Mouse (Mus musculus): ENCODE measurements around the gene Btbd6. TPM values are rescaled to one million over a fixed set of nuclear protein-coding genes. Genes with fewer than 3 reads are reported as not detected.

Gene Btbd6
- polyA plus RNA-seq, 1 experiment from 2014 or later = 10.1 TPM

GRCm38 (mm10) chr12:112999569-113000293 lies 23.4 kb downstream of the Btbd6 start:
- peak overlapping the region; percentile 91 for H3K4me3 ChIP-seq
- no peak for ATAC-seq
- H3K36me3 ChIP-seq = peaks cover 31% of the 10 kb centered on the region
- peak overlapping the region; percentile 92 for H3K4me2 ChIP-seq
- under 1% methylated on average over 55 of the region's 56 CpGs for WGBS (ENCODE audit: insufficient replicate concordance)
- peak overlapping the region; percentile 98 for H3K27ac ChIP-seq
- H3K4me1 ChIP-seq = peaks cover 41% of the 10 kb centered on the region
- H3K9ac ChIP-seq = peak overlapping the region; percentile 94
- 0 out of 2 replicates have a peak, but pooled peaks cover 7% of the 10 kb centered on the region for H3K27me3 ChIP-seq (replicated peaks)
- no peaks in the 10 kb centered on the region; the same call in 1 of the 2 replicates for H3K9me3 ChIP-seq (replicated peaks)

DNA sequence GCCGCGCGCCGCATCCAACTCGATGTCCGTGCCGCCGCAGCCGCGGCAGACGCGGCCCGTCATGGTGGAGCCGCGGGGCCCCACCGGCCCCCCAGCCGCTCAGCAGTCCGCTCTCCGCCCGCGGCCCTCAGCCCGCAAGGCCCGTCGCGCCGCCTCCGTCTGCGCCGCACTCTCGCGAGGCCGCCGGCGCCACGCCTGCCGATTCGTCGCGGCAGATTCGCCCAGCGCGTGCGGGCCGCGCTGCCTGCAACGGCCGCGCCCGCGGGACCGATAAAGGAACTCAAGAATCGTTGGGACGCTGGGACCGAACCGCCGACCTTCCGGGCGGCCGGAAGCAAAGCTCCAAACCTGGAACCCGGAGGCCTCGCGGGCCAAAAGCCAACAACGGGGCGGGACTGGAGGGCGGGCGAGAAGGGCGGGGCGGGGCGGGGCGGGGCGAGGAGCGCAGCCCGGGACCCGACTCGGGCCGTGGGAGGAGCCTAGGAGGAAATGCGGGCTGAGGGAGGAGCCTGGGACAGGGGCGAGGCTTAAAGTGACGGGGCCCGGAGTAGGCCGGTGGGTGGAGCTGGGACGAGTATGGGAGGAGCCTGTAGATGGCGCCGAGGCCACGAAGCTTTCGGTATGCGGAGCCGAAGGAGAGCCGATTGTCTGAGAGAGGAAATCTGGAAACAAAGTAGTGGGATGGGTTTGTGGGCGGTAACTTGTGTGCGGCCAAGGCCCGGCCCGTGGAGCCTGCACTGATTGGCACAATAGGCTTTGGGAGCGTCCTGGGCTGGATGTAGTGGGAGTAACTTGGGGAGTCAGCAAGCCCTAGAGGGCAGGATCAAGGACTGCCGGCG lies 24.2 kb downstream of the Btbd6 start, which contains the start of gene Brf1:
Gene Brf1, minus strand, starts transcription at position 411 of the 839 bp plus-strand sequence.
- under 1% methylated on average over 96 of the region's 96 CpGs for WGBS (ENCODE audit: insufficient replicate concordance)
- peaks cover 41% of the 10 kb centered on the region for H3K4me1 ChIP-seq
- H3K4me3 ChIP-seq = peak within 1 kb of the TSS; percentile 91
- H3K36me3 ChIP-seq = peaks cover 25% of the 10 kb centered on the region
- H3K27ac ChIP-seq = peak within 1 kb of the TSS; percentile 98
- no peaks in the 10 kb centered on the region; the same call in 1 of the 2 replicates for H3K9me3 ChIP-seq (replicated peaks)
- peak within 1 kb of the TSS; percentile 94 for H3K9ac ChIP-seq
- ATAC-seq = peak; percentile 96
- 0 out of 2 replicates have a peak, but pooled peaks cover 7% of the 10 kb centered on the region for H3K27me3 ChIP-seq (replicated peaks)
- peak within 1 kb of the TSS; percentile 92 for H3K4me2 ChIP-seq

DNA sequence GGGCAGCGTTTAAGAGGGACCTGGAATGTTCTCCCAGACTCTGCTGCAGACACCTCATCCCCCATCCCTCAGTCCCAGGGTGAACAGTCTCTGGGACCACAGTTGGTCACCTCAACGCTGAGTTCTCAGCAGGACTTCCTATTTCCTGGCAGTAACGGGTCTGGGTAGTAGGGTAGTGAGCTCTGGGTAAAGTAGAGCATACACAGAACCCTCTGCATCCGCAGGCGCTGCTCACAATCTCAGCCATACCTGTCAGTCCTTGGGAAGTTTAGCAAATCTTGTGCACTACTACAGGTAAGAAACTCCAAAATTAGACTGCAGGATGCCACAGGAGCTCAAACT lies 24.8 kb downstream of the Btbd6 start:
- Histone ChIP-seq H3K4me2 (peak overlapping the region; percentile 92), H3K36me3 (peaks cover 19% of the 10 kb centered on the region), H3K4me3 (peak overlapping the region; percentile 91), H3K4me1 (peaks cover 41% of the 10 kb centered on the region), H3K9me3 (replicated peaks) (no peaks in the 10 kb centered on the region), H3K27me3 (replicated peaks) (0 out of 2 replicates have a peak, but pooled peaks cover 7% of the 10 kb centered on the region), H3K27ac (peak overlapping the region; percentile 98), H3K9ac (peak overlapping the region; percentile 94)
- WGBS (ENCODE audit: insufficient replicate concordance) = 5% methylated on average over 5 of the region's 5 CpGs
- peak; percentile 23; the same call in 1 of the 2 replicates for ATAC-seq

GRCm38 (mm10) chr12:113002667-113003066 lies 26.4 kb downstream of the Btbd6 start:
- Histone ChIP-seq H3K4me3 (no peak overlapping the region), H3K4me1 (peaks cover 30% of the 10 kb centered on the region), H3K27ac (no peak overlapping the region), H3K36me3 (peaks cover 4% of the 10 kb centered on the region; the same call in 1 of the 2 replicates), H3K4me2 (no peak overlapping the region), H3K27me3 (replicated peaks) (0 out of 2 replicates have a peak, but pooled peaks cover 11% of the 10 kb centered on the region), H3K9ac (no peak overlapping the region), H3K9me3 (replicated peaks) (no peaks in the 10 kb centered on the region)
- ATAC-seq = no peak
- 26% methylated on average over 2 of the region's 2 CpGs for WGBS (ENCODE audit: insufficient replicate concordance)

GRCm38 (mm10) chr12:113004011-113004410 lies 27.7 kb downstream of the Btbd6 start:
- WGBS (ENCODE audit: insufficient replicate concordance) = 77% methylated on average over 8 of the region's 8 CpGs
- Histone ChIP-seq H3K27me3 (replicated peaks) (0 out of 2 replicates have a peak, but pooled peaks cover 17% of the 10 kb centered on the region), H3K27ac (no peak overlapping the region), H3K9me3 (replicated peaks) (no peaks in the 10 kb centered on the region), H3K36me3 (no peaks in the 10 kb centered on the region), H3K4me2 (no peak overlapping the region), H3K4me1 (peaks cover 17% of the 10 kb centered on the region), H3K9ac (no peak overlapping the region), H3K4me3 (no peak overlapping the region)
- no peak for ATAC-seq

- Histone ChIP-seq H3K4me2 (no peak overlapping the region), H3K9ac (no peak overlapping the region), H3K9me3 (replicated peaks) (no peaks in the 10 kb centered on the region), H3K36me3 (no peaks in the 10 kb centered on the region), H3K27ac (no peak overlapping the region), H3K4me1 (peaks cover 12% of the 10 kb centered on the region), H3K27me3 (replicated peaks) (0 out of 2 replicates have a peak, but pooled peaks cover 17% of the 10 kb centered on the region), H3K4me3 (no peak overlapping the region)
- WGBS (ENCODE audit: insufficient replicate concordance) = 31% methylated on average over 4 of the region's 4 CpGs
- no peak for ATAC-seq
Observed at GRCm38 (mm10) chr12:113004993-113005392, 28.7 kb downstream of the Btbd6 start.

DNA sequence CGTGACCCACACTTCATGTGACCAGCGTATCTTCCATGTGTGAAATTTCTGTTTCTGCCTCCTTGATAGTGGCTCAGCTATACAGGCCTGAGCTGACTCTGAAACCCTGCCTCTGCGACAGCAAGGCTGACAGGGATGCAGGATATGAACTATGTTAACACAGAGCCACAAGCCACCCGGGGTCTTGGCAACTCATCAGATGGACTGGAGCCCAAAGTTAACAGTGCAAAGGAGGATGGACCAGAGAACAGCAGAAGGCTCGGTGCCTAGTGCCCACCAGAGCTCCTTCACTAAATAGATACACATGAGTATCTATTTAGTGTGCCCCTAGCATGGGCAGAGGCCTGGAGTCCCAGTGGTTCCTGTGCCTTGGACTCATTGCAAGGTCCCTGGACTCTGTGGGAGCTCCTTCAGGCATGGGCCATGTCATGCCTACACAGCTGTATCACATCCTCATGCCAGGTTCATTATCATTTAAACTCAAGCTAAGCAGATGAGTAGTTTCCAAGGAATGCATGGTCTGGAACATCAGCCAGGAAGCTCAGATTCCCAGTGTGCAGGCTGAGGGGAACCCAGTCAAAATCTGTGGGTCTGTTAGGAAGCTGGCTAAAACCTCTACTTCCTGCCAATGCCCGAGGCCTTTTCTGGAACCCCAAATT lies 35.5 kb downstream of the Btbd6 start:
- no peaks in the 10 kb centered on the region for H3K36me3 ChIP-seq
- no peak for ATAC-seq
- H3K4me3 ChIP-seq = no peak overlapping the region
- H3K27ac ChIP-seq = no peak overlapping the region
- 68% methylated on average over 6 of the region's 6 CpGs for WGBS (ENCODE audit: insufficient replicate concordance)
- H3K9me3 ChIP-seq (replicated peaks) = no peaks in the 10 kb centered on the region
- no peak overlapping the region for H3K9ac ChIP-seq
- 0 out of 2 replicates have a peak, but pooled peaks cover 10% of the 10 kb centered on the region for H3K27me3 ChIP-seq (replicated peaks)
- peaks cover 37% of the 10 kb centered on the region for H3K4me1 ChIP-seq
- H3K4me2 ChIP-seq = no peak overlapping the region

- no peak for ATAC-seq
- H3K27me3 ChIP-seq (replicated peaks) = 0 out of 2 replicates have a peak, but pooled peaks cover 6% of the 10 kb centered on the region
- H3K9me3 ChIP-seq (replicated peaks) = no peaks in the 10 kb centered on the region
- no peak overlapping the region for H3K4me3 ChIP-seq
- H3K4me1 ChIP-seq = peaks cover 41% of the 10 kb centered on the region
- H3K9ac ChIP-seq = no peak overlapping the region
- 52% methylated on average over 5 of the region's 5 CpGs for WGBS (ENCODE audit: insufficient replicate concordance)
- H3K36me3 ChIP-seq = no peaks in the 10 kb centered on the region
- no peak overlapping the region for H3K4me2 ChIP-seq
- H3K27ac ChIP-seq = no peak overlapping the region
Observed at GRCm38 (mm10) chr12:113012443-113012842, 36.2 kb downstream of the Btbd6 start.

- 67% methylated on average over 3 of the region's 3 CpGs for whole genome bisulfite sequencing (ENCODE audit: insufficient replicate concordance)
- H3K4me1 ChIP-seq = peaks cover 47% of the 10 kb centered on the region
- 0 out of 2 replicates have a peak, but pooled peaks cover 6% of the 10 kb centered on the region for H3K27me3 ChIP-seq (replicated peaks)
- no peaks in the 10 kb centered on the region for H3K9me3 ChIP-seq (replicated peaks)
- no peak overlapping the region for H3K4me3 ChIP-seq
- H3K9ac ChIP-seq = peak overlapping the region; percentile 85; the same call in 1 of the 2 replicates
- no peak for ATAC-seq
- no peaks in the 10 kb centered on the region for H3K36me3 ChIP-seq
- peak overlapping the region; percentile 91 for H3K4me2 ChIP-seq
- H3K27ac ChIP-seq = 0 out of 2 replicates have a peak overlapping the region, but pooled peaks have one; percentile 81
Observed at GRCm38 (mm10) chr12:113013021-113013491, 36.8 kb downstream of the Btbd6 start.

DNA sequence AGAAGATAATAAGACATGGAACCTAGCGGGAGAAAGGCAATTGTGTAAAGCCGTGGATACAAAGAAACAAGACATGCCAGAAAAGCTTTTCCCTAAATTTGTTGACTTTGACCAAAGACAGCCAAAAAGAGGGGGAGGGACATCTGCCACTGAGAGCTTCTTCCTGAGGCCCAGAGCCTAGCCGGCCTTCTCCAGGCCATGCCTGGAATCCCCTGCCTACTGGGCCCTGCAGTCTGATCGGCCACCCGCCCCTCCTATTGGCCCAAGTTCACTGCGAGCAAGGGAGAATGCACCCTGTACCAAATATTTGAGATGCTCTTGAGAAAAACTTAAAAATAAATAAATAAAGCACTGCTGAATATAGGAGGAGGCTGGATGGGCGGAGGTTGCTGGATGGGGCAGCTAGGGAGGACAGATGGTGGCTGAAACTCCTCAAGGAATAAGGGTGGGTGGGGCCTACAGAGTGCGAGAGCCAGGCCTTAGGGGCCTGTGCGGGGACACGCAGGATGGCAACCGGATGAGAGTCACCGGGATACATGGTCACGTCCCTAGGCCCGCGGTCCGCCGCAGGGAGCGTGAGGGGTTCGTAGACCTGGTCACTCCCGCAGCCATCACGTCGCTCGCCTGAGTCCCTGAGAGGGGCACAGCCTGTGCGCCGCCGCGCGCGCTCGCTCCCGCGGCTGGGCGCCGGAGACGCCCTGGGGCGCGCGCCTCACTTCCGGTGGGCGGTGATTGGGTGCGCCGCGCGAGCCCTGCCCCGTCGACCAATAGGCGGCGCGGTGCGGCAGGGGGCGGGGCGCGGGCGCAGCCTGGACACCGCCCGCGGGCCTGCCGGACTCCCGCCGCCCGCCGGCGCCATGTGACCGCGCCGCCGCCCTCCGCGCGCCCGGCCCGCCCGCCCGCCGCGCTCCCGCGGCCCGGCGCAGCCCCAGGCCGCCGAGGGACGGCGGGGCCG lies 37.6 kb downstream of the Btbd6 start, which contains the start of gene Pacs2:
Gene Pacs2, plus strand, starts transcription at position 905 of the 955 bp plus-strand sequence.
- Histone ChIP-seq H3K9ac (peak within 1 kb of the TSS; percentile 95), H3K27me3 (replicated peaks) (no peaks in the 10 kb centered on the region), H3K36me3 (peaks cover 4% of the 10 kb centered on the region; the same call in 1 of the 2 replicates), H3K9me3 (replicated peaks) (no peaks in the 10 kb centered on the region), H3K4me1 (peaks cover 52% of the 10 kb centered on the region), H3K4me3 (peak within 1 kb of the TSS; percentile 89), H3K27ac (peak within 1 kb of the TSS; percentile 83), H3K4me2 (peak within 1 kb of the TSS; percentile 99)
- peak; percentile 90 for ATAC-seq
- WGBS (ENCODE audit: insufficient replicate concordance) = 5% methylated on average over 64 of the region's 85 CpGs

Measured in liver, embryonic 12.5 days (tissue).